Mouse (Mus musculus) lung, postnatal 0 days (tissue): ENCODE results near the gene Ceacam16.

Source experiments
- CTCF ChIP-seq: IDR thresholded peaks from 2 replicates; pipeline ENCODE4 v1.5.1; 2016; ENCODE audit warnings: antibody characterized with exemption, mild to moderate bottlenecking
- EP300 ChIP-seq: IDR thresholded peaks from 2 replicates; pipeline ENCODE4 v1.6.1; 2016; ENCODE audit warnings: antibody characterized with exemption, mild to moderate bottlenecking, control low read depth

- TF ChIP-seq CTCF (no peak), EP300 (no peak)
These were observed 20.7 kb downstream of the Ceacam16 start for GRCm38 (mm10) chr7:19840371-19840770.
